In the genomic region with DNA sequence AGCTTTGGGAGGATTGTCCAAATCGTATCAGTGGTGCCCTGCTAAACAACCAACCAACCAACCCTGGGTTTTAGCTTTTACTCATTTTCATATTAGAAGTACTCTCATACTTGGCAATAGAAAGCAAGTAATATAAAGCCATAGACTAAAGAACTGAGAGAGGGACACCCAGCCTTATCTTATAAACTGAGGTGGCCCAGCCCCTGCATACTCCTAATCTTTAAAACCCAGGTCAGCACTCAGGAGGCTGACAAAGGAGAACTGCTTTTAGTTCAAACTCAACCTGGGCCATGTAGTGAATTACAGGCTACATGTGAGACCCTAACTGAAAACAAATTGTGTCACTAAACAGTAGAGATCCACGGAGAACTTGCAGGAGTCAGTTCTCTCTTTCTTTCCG, we compare ENCODE assay signal across 22 mouse cellular contexts. TPM values are rescaled to one million over a fixed set of nuclear protein-coding genes. Genes with fewer than 3 reads are reported as not detected.
DNase-seq lines count a peak whose midpoint lies in the region; ATAC-seq lines count a peak whose summit lies in the region.
"Had no signal": no experiment of that assay in that cellular context is flagged by ENCODE, and none has a peak within 500 bp of the region (broad histone marks: within the 10 kb centered on the region; RNA-seq: fewer than 3 reads in every experiment).

No protein-coding gene starts in this region.

- peaks cover 11% of the 10 kb centered on the region; the same call in 1 of the 2 replicates for H3K36me3 ChIP-seq in liver, embryonic 12.5 days
- H3K36me3 ChIP-seq in liver, embryonic 13.5 days: no peaks in the 10 kb centered on the region; the same call in 1 of the 2 replicates

- DNase-seq in liver: no peak
- DNase-seq in liver, embryonic 13.5 days: no peak
- no peak for DNase-seq in urinary bladder, postnatal 36 days (ENCODE audit: low spot score in 2 of 2)
- no peak for DNase-seq in cerebellum, adult 9-11 months
- DNase-seq in cerebellum, adult 18-20 months: no peak
- DNase-seq: adrenal gland, adult 2 months; adrenal gland, postnatal 36 days; cerebellum, adult 11-12 months; cerebellum, postnatal 14 days; embryo, embryonic 11 days; gastrocnemius, postnatal 10 days; heart, adult 2 months; heart, postnatal 14 days had no signal

- H3K4me2 ChIP-seq in liver, embryonic 12.5 days: peak overlapping the region; percentile 22; the same call in 1 of the 2 replicates
- peak overlapping the region; percentile 24; the same call in 1 of the 2 replicates for H3K4me2 ChIP-seq in liver, embryonic 13.5 days
- H3K4me2 ChIP-seq: embryonic facial prominence, embryonic 15.5 days; forebrain, embryonic 15.5 days; heart, embryonic 11.5 days; heart, embryonic 15.5 days; hindbrain, embryonic 14.5 days had no signal

- ATAC-seq in liver, embryonic 12.5 days: peak; percentile 65
- ATAC-seq in liver, embryonic 13.5 days (ENCODE audit: low read depth): peak; percentile 77
- peak; percentile 85 for ATAC-seq in megakaryocyte progenitor cell, adult 5-6 weeks (replicated peaks; ENCODE audit: poor library complexity)
- ATAC-seq: forebrain, embryonic 15.5 days had no signal

- no peaks in the 10 kb centered on the region for H3K9me3 ChIP-seq in liver, embryonic 12.5 days (replicated peaks)
- no peaks in the 10 kb centered on the region for H3K9me3 ChIP-seq in liver, embryonic 13.5 days (replicated peaks)
- H3K9me3 ChIP-seq: embryonic facial prominence, embryonic 15.5 days; forebrain, embryonic 15.5 days; heart, embryonic 15.5 days; hindbrain, embryonic 10.5 days had no signal

- H3K27me3 ChIP-seq in liver, embryonic 12.5 days (replicated peaks): no peaks in the 10 kb centered on the region
- H3K27me3 ChIP-seq in liver, embryonic 13.5 days: no peaks in the 10 kb centered on the region
- H3K27me3 ChIP-seq: embryonic facial prominence, embryonic 15.5 days; forebrain, embryonic 15.5 days; heart, embryonic 15.5 days had no signal

- no peak overlapping the region for H3K4me3 ChIP-seq in liver, embryonic 12.5 days
- no peak overlapping the region for H3K4me3 ChIP-seq in liver, embryonic 13.5 days (replicated peaks)
- H3K4me3 ChIP-seq: embryonic facial prominence, embryonic 15.5 days; erythroblast, embryonic 14.5 days; forebrain, embryonic 15.5 days; heart, adult 2 months; heart, embryonic 15.5 days; hindbrain, embryonic 10.5 days had no signal

- peaks cover 32% of the 10 kb centered on the region for H3K4me1 ChIP-seq in liver, embryonic 12.5 days
- H3K4me1 ChIP-seq in liver, embryonic 13.5 days (replicated peaks): peaks cover 31% of the 10 kb centered on the region

- H3K27ac ChIP-seq in liver, embryonic 12.5 days: no peak overlapping the region
- H3K27ac ChIP-seq in liver, embryonic 13.5 days: no peak overlapping the region
- H3K27ac ChIP-seq: embryonic facial prominence, embryonic 15.5 days; forebrain, embryonic 15.5 days; heart, adult 2 months; heart, embryonic 15.5 days; hindbrain, embryonic 10.5 days; hindbrain, embryonic 14.5 days had no signal

- 0 out of 2 replicates have a peak overlapping the region, but pooled peaks have one; percentile 12 for H3K9ac ChIP-seq in liver, embryonic 12.5 days
- H3K9ac ChIP-seq in liver, embryonic 13.5 days: no peak overlapping the region
- H3K9ac ChIP-seq: embryonic facial prominence, embryonic 15.5 days; forebrain, embryonic 15.5 days; heart, embryonic 15.5 days; hindbrain, embryonic 14.5 days had no signal

- WGBS in liver, embryonic 12.5 days (ENCODE audit: insufficient replicate concordance): 68% methylated on average over 3 of the region's 3 CpGs
- WGBS in liver, embryonic 13.5 days (ENCODE audit: insufficient replicate concordance): 73% methylated on average over 3 of the region's 3 CpGs

RNA-seq across cellular contexts. Expression of a gene that starts 36.8 kb away (rescaled TPM):
- 2.1 and 3.1 TPM in 2 replicates for polyA plus RNA-seq in liver, embryonic 12.5 days (2016; fragmentation: Nextera tagmentation; extraction: Ambion mirVana)
- polyA plus RNA-seq in liver, embryonic 13.5 days (2015; fragmentation: Nextera tagmentation; extraction: Ambion mirVana): 1.9 and 2.2 TPM in 2 replicates
- total RNA-seq in megakaryocyte progenitor cell, adult 5-6 weeks (2015): 11.2 and 11.6 TPM in 2 replicates
- 1.5 and 4.3 TPM in 2 replicates for total RNA-seq in megakaryocyte progenitor cell, adult 5-6 weeks (2017)
